Comparison of ENCODE assay signal across 8 mouse cellular contexts in genomic region chr4:126465843-126466242, GRCm38 (mm10). TPM values are rescaled to one million over a fixed set of nuclear protein-coding genes. Genes with fewer than 3 reads are reported as not detected.
DNase-seq lines count a peak whose midpoint lies in the region; ATAC-seq lines count a peak whose summit lies in the region.

No protein-coding gene starts in this region.

- no peaks in the 10 kb centered on the region for H3K9me3 ChIP-seq in embryonic facial prominence, embryonic 11.5 days (replicated peaks; ENCODE audit: control insufficient read depth, low read length)
- no peaks in the 10 kb centered on the region for H3K9me3 ChIP-seq in hindbrain, embryonic 11.5 days (ENCODE audit: control insufficient read depth, low read length)
- no peaks in the 10 kb centered on the region for H3K9me3 ChIP-seq in liver, embryonic 12.5 days (replicated peaks)

- no peak overlapping the region; the same call in 1 of the 2 replicates for H3K9ac ChIP-seq in embryonic facial prominence, embryonic 11.5 days (replicated peaks; ENCODE audit: low read length)
- H3K9ac ChIP-seq in hindbrain, embryonic 11.5 days (ENCODE audit: low read depth, low read length) = peak overlapping the region; percentile 61
- H3K9ac ChIP-seq in liver, embryonic 12.5 days = no peak overlapping the region

- no peaks in the 10 kb centered on the region for H3K36me3 ChIP-seq in embryonic facial prominence, embryonic 11.5 days (replicated peaks; ENCODE audit: control insufficient read depth, insufficient read depth, low read depth, low read length)
- H3K36me3 ChIP-seq in hindbrain, embryonic 11.5 days (ENCODE audit: control insufficient read depth, insufficient read depth, low read length) = no peaks in the 10 kb centered on the region
- no peaks in the 10 kb centered on the region for H3K36me3 ChIP-seq in liver, embryonic 12.5 days

- no peaks in the 10 kb centered on the region for H3K27me3 ChIP-seq in embryonic facial prominence, embryonic 11.5 days (ENCODE audit: control insufficient read depth, insufficient read depth, low read length)
- no peaks in the 10 kb centered on the region for H3K27me3 ChIP-seq in hindbrain, embryonic 11.5 days (ENCODE audit: control insufficient read depth, insufficient read depth, low read length)
- no peaks in the 10 kb centered on the region for H3K27me3 ChIP-seq in liver, embryonic 12.5 days (replicated peaks)

- 4% methylated on average over 8 of the region's 8 CpGs for WGBS in embryonic facial prominence, embryonic 11.5 days
- WGBS in hindbrain, embryonic 11.5 days = 4% methylated on average over 8 of the region's 8 CpGs
- 13% methylated on average over 8 of the region's 8 CpGs for WGBS in liver, embryonic 12.5 days (ENCODE audit: insufficient replicate concordance)

- peak overlapping the region; percentile 37; the same call in 1 of the 2 replicates for H3K27ac ChIP-seq in embryonic facial prominence, embryonic 11.5 days (replicated peaks; ENCODE audit: low read depth, low read length)
- H3K27ac ChIP-seq in hindbrain, embryonic 11.5 days (ENCODE audit: low read depth, low read length) = peak overlapping the region; percentile 95
- H3K27ac ChIP-seq in liver, embryonic 12.5 days = no peak overlapping the region

- peak; percentile 72 for ATAC-seq in embryonic facial prominence, embryonic 11.5 days (replicated peaks; ENCODE audit: insufficient number of reproducible peaks, low FRiP score, low TSS enrichment, low read depth)
- ATAC-seq in hindbrain, embryonic 11.5 days (ENCODE audit: low FRiP score) = peak; percentile 82
- ATAC-seq in liver, embryonic 12.5 days = no peak
- no peak for ATAC-seq in megakaryocyte progenitor cell, adult 5-6 weeks (replicated peaks; ENCODE audit: poor library complexity)

- DNase-seq in adrenal gland, postnatal 14 days = peak; percentile 27
- DNase-seq in adrenal gland, postnatal 4 days (ENCODE audit: low spot score in 2 of 2) = no peak
- peak; percentile 72 for DNase-seq in A20 (ENCODE audit: low read depth, low spot score)
- peak; percentile 82 for DNase-seq in embryonic facial prominence, embryonic 11.5 days (ENCODE audit: low spot score)
- DNase-seq in hindbrain, embryonic 11.5 days (ENCODE audit: low spot score) = peak; percentile 93
- DNase-seq in retina, postnatal 7 days (ENCODE audit: low read depth, low spot score) = peak; percentile 29

- peak overlapping the region; percentile 16 for H3K4me2 ChIP-seq in embryonic facial prominence, embryonic 11.5 days (ENCODE audit: low read depth, low read length)
- H3K4me2 ChIP-seq in hindbrain, embryonic 11.5 days (replicated peaks; ENCODE audit: low read depth, low read length) = peak overlapping the region; percentile 60
- H3K4me2 ChIP-seq in liver, embryonic 12.5 days = peak overlapping the region; percentile 32

- 0 out of 2 replicates have a peak overlapping the region, but pooled peaks have one; percentile 9 for H3K4me3 ChIP-seq in embryonic facial prominence, embryonic 11.5 days (ENCODE audit: low read depth, low read length)
- peak overlapping the region; percentile 82 for H3K4me3 ChIP-seq in hindbrain, embryonic 11.5 days (ENCODE audit: low read depth, low read length)
- no peak overlapping the region for H3K4me3 ChIP-seq in liver, embryonic 12.5 days

- peaks cover 4% of the 10 kb centered on the region; the same call in 1 of the 2 replicates for H3K4me1 ChIP-seq in embryonic facial prominence, embryonic 11.5 days (ENCODE audit: control insufficient read depth, insufficient read depth, low read length)
- peaks cover 9% of the 10 kb centered on the region; the same call in 1 of the 2 replicates for H3K4me1 ChIP-seq in hindbrain, embryonic 11.5 days (replicated peaks; ENCODE audit: control insufficient read depth, insufficient read depth, low read length)
- H3K4me1 ChIP-seq in liver, embryonic 12.5 days = peaks cover 54% of the 10 kb centered on the region

RNA-seq across cellular contexts. Expression of gene Ago1, which starts 2.5 kb away (rescaled TPM):
- 27.5 and 29.3 TPM in 2 replicates for total RNA-seq in adrenal gland, postnatal 14 days (2021)
- total RNA-seq in adrenal gland, postnatal 4 days (2021) = 10 to 100 TPM; 44.7 to 48.4 TPM
- polyA plus RNA-seq in embryonic facial prominence, embryonic 11.5 days (2014; fragmentation: Nextera tagmentation; extraction: Ambion mirVana) = 10.6 and 11.0 TPM in 2 replicates
- polyA plus RNA-seq in hindbrain, embryonic 11.5 days (2014; fragmentation: Nextera tagmentation; extraction: Ambion mirVana) = 29.9 and 37.9 TPM in 2 replicates
- 1.4 and 1.7 TPM in 2 replicates for polyA plus RNA-seq in liver, embryonic 12.5 days (2016; fragmentation: Nextera tagmentation; extraction: Ambion mirVana)
- 14.8 and 20.4 TPM in 2 replicates for total RNA-seq in megakaryocyte progenitor cell, adult 5-6 weeks (2015)
- 16.0 and 19.6 TPM in 2 replicates for total RNA-seq in megakaryocyte progenitor cell, adult 5-6 weeks (2017)

RNA-seq across cellular contexts. Expression of gene Ago3, which starts 36.5 kb away (rescaled TPM):
- total RNA-seq in adrenal gland, postnatal 14 days (2021) = 19.3 and 20.8 TPM in 2 replicates
- 10 to 100 TPM; 16.2 to 21.6 TPM for total RNA-seq in adrenal gland, postnatal 4 days (2021)
- 10.2 and 12.8 TPM in 2 replicates for polyA plus RNA-seq in embryonic facial prominence, embryonic 11.5 days (2014; fragmentation: Nextera tagmentation; extraction: Ambion mirVana)
- 14.4 and 16.1 TPM in 2 replicates for polyA plus RNA-seq in hindbrain, embryonic 11.5 days (2014; fragmentation: Nextera tagmentation; extraction: Ambion mirVana)
- 8.1 and 8.2 TPM in 2 replicates for polyA plus RNA-seq in liver, embryonic 12.5 days (2016; fragmentation: Nextera tagmentation; extraction: Ambion mirVana)
- 6.3 and 11.3 TPM in 2 replicates for total RNA-seq in megakaryocyte progenitor cell, adult 5-6 weeks (2015)
- total RNA-seq in megakaryocyte progenitor cell, adult 5-6 weeks (2017) = 3.0 and 9.2 TPM in 2 replicates

Comparison
In these comparisons a context has a peak if more than half of its experiments do, and no peak if none do; other contexts are left out.
1. DNase-seq: peak in adrenal gland, postnatal 14 days (single experiment), A20 (single experiment), embryonic facial prominence, embryonic 11.5 days (single experiment), hindbrain, embryonic 11.5 days (single experiment) and retina, postnatal 7 days (single experiment); none in adrenal gland, postnatal 4 days (0 of 2).
2. ATAC-seq: peak in embryonic facial prominence, embryonic 11.5 days (single experiment) and hindbrain, embryonic 11.5 days (single experiment); none in liver, embryonic 12.5 days (single experiment) and megakaryocyte progenitor cell, adult 5-6 weeks (single experiment).
3. Peak in every context shown above with its lines, with median percentiles within 50 percentile points of each other: H3K4me2 ChIP-seq.